Mouse (Mus musculus): ENCODE data around the gene Smco4.

- TF ChIP-seq CTCF (IDR thresholded peaks at IDR 0.05; ENCODE audit: low read depth, low read length) = no peak
- no peak for TF ChIP-seq GATA1 (IDR thresholded peaks at IDR 0.05; ENCODE audit: borderline replicate concordance, low read length)
- no peak for TF ChIP-seq POLR2AphosphoS5 (IDR thresholded peaks at IDR 0.05; ENCODE audit: insufficient replicate concordance, low read depth, low read length)
These were observed 92.7 kb downstream of the Smco4 start for GRCm38 (mm10) chr9:15585956-15586355.
